Mouse (Mus musculus): ENCODE measurements around the gene Agap1.

Gene Agap1

DNA sequence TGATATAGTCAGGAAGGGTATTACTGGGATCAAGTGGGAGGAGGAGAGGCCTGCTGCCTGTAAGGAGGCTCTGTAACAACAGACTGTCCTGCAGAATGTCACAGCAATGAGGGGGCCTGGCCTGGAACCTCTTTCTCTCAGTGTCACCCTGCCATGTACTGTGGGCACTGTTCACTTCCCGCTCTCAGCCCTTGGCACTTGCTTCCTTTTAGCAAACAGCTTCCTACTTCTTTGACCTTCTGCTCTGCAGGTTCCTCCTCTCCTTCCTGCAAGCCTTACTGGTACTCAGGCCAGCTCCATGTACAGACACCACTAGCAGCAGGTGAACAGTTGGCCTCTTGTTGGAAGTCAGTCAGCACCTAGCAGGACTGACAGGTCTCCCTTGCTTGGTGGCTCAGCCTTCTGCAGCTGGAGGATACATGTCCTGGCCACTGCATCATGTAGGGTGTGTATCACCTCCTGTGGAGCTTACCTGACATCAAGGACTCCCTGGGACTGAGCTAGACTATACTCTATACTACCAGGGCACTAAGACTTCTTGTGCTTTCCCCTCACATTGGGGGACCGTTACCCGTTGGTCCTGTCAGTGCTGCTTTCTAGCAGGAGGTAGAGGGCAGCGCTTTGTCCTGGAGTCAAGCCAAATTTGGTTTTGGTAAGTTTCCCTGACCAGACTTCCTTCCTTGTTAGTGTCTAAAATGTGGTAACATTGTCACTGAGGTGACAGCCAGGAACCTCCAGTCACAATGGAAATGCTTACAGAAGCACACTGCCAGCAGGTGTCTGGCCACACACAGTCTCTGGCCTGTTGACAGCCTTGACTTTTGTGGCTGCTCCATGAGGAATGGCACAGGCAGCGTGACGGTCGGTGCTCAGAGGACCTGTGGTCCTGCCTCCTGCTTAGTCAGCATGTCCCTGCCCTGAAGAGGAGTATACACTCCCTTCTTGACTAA lies 120.6 kb downstream of the Agap1 start:
- peak; percentile 73 to 82 for DNase-seq (ENCODE audit: inconsistent age in 2 of 2, low spot score in 1 of 2)

DNA sequence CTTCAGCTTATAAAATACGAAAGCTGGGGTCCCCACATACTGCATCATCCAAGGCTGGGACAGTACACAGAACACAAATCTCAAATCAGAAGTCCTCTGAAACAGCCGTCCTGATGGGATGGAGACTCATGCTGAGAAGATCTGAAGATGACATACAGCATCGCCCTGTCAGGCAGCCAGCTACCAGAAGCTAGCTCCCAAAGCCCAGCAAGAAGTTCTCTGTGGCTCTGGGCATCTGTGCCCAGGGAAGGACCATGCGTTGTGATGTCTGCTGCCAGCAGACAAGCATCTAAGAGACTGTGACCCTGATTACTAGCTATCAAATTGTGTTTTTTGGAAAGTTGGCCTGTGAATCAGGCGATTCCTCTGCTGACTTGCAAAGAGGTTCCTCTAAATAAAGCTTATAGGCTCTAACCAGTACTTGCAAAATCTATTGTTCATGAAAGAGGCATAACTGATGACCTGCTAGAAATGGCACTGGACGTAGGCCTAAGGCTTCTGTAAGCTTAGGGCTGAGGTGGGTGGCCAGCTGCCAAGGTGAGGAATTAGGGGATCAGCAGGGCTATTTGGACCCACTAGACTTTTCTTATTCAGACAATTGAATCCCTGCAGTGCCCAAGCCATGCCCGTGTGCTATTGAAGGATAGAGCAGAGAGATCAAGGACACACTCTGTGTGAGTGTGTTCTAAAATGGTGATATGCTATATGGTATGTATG lies 121.7 kb downstream of the Agap1 start:
- peak in 1 of 2 experiments; percentile 30 for DNase-seq (ENCODE audit: inconsistent age in 2 of 2, low spot score in 1 of 2)

DNA sequence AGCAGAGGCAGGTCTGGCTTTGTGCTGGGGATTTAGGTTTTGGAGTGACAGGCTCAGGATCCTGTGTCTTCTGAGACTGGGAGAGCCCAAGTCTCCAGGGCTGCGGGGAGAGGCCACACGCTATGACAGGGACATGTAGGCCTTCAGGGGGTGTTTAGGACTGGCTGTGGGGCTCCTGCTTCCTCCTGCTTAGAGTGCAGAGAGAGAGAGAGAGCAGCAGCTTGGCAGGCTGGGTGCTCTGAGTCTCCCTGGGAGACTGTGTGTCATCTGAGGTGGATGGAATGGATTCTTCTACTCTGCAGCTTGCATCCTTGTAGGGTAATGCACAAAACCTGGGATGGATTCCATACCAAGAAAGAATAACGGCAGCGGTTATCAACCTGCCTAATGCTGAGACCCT lies 122.4 kb downstream of the Agap1 start:
- DNase-seq (ENCODE audit: inconsistent age in 2 of 2, low spot score in 1 of 2) = peak; percentile 55 to 80

DNA sequence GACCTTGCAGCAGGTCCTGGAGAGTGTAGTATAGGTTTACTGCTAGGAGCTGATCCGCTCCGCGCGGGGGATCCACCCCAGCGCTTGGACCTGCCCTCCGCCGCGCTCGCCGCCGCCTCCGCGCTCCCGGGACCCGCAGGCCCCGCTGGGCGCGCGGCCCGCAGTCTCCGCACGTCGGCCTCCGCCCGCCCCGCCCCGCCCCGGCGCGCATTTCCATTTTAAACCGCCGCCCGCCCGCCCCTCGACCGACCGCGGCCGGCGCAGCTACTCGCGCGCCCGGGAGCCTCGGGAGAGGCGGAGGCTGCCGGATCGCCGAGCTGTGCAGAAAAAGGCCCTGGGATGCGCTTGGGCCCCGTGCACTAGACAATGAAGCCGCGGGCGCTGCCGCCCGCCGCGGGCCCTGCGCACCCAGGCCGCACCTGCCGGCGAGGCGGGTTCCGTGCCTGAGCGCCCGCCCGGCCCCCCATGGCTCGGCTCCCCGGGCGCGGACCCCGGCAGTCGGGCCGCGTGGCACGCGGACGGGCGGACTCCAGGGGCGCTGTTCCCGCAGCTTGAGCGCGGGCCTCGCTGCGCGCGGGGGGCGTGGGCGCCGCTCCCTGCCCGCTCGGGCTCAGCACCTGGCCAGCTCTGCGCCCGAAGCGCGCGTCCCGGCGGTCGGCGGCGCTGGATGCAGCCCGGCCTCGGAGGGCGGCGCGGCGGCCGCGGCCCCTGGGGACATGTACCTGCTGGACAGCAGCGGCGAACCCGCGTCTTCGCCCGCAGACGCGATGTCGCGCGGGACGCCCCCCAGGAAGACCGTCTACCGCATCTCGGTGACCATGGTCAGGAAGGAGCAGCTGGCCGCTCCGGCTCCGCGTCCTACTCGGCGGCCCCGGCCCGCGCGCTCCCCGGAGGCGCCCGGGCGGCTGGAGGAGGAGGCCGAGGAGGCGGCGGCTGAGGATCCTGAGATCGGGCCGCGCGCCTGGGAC lies 125.7 kb downstream of the Agap1 start:
- DNase-seq (ENCODE audit: inconsistent age in 2 of 2, low spot score in 1 of 2) = peak; percentile 81 to 91

DNA sequence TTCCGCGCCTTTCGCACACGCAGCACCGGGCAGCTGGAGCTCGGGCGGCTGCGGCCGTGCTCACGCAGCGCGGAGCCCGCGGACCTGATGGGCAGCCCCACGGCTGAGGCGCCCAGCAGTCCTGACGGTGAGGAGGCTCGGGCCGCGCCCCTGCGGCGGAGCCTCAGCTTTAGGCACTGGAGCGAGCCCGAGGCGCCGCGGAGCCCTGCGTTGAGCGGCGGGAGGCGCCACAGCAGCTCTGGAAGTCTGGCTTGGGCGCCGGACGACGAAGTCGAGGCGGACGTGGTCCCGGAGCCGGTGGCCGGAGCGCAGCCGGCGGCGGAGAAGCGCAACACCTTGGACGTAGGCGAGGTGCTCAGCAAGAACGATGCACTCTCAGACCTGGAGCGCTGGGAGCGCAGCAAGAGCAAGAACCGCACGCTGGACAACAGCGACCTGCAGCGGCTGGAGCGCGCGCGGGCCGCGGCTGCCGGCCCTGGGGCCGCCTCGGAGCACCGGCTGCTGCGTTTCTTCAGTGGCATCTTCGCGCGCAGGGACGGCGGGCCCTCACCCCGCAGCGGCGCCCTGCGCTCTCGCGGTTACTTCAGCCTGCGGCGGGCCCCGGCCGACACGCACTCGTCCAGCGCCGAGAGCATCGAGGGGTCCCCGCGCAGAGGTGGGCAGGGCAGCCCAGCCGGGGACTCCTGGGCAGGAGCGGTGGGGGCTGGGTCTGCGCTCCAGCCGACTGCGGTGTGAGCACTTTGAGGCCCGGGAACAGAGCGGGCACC lies 126.6 kb downstream of the Agap1 start:
- DNase-seq (ENCODE audit: inconsistent age in 2 of 2, low spot score in 1 of 2) = peak; percentile 77 to 90

DNA sequence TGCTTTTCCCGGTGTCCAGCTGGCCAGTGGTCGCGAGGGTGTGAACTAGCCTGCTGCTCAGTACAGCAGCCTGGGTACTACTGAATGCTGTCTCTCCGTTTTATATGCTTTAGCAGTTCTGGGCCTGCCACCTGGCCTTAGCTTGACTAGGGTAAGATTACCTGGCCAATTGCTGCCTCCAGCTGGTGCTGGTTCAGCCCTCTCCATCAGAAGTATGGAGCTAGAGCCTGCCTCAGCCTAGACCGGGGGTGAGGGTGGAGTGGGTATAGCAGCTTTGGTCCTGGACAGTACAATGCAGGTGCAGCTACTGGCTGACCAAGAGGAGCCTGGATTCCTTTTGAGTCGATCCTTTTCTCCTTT lies 127.1 kb downstream of the Agap1 start:
- no peak for DNase-seq (ENCODE audit: inconsistent age in 2 of 2, low spot score in 1 of 2)

DNA sequence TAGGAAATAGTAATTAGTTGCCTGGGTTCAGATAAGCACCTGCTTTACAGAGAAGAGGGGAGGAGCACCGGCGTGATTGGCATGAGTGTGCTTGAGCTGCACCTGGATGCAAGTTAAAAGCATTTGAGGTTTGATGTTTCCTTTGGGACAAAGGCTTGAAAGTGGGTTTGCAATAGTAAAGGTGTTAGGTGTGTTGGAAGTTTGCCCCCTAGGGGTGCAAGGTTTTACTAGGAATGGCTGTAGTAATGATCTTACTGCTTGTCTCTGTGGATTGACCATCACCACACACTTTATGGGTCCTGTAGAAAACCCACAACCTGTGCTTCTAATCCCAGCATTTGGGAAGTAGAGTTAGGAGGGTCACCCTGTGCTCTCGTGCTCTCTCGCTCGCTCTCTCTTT lies 128.8 kb downstream of the Agap1 start:
- no peak for DNase-seq (ENCODE audit: inconsistent age in 2 of 2, low spot score in 1 of 2)

DNA sequence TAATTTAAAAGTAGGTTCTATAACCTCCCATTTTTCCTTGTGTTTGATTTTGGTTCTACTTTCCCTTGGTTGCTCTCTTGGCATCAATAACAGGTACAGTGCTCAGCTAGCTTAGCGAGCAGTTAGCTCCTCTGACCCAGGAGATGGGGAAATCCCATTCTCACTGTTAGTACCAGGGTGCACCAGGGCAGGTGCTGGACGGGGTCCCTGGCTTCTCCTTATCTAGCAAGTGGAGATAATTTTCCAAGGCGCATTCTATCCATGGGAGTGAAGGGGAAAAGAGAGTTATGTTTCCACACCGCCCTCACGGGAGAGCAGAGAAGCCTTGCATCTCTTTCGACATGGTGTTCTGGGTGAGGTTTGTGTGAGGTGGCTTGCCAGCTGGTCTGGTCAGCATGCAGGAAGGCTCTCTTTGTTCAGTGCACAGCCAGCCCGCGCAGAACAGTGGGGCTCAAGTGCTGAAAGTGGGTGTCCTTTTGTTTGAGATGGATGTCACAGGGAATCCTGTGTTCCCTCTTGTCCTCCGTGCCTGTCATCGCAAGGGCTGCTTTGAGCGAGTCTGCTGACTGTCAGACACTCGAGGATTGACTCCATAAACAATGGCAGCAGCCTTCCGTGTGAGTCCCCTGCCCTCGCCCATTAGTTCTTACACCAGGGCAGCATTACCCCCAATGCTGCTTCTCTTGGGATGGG lies 132.5 kb downstream of the Agap1 start:
- no peak for DNase-seq (ENCODE audit: inconsistent age in 2 of 2, low spot score in 1 of 2)

DNA sequence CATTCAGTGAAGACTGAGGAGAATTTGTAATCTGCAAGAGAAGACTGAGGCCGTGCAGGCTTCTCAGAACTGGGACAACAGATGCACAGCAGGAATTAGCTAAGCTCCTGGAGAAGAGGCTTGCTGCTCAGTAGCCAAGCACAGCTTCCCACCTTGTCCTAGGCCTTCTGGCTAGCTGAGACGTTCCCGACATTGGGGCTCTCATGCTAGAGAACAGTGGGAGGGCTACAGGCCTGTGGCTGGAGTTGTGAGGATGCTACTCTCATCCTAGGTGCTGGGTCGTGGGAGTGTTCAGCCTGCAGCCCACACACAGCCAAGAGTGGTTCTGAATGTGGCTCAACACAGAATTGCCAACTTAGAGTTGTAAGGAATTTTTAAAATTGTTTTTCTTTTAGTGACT lies 133.5 kb downstream of the Agap1 start:
- DNase-seq (ENCODE audit: inconsistent age in 2 of 2, low spot score in 1 of 2) = no peak

DNA sequence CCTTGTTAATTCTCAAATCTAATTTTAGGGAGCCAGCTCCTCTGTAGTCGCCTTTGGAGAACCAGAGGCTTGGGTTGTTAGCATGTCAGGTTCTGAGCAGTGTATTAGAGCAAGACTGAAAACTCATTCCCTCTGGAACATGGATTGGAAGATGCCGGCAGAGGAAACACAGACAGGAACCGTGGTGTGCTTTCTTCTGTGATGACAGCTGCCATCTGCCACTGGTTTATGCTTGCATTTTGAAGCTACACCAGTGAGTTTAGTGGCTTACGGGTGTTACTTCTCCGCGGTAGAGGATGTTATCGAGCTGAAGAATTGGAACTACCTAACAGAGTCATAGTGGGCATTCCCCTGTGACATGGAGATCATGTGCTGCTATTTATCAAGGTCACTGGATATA lies 136.4 kb downstream of the Agap1 start:
- DNase-seq (ENCODE audit: inconsistent age in 2 of 2, low spot score in 1 of 2) = no peak

DNA sequence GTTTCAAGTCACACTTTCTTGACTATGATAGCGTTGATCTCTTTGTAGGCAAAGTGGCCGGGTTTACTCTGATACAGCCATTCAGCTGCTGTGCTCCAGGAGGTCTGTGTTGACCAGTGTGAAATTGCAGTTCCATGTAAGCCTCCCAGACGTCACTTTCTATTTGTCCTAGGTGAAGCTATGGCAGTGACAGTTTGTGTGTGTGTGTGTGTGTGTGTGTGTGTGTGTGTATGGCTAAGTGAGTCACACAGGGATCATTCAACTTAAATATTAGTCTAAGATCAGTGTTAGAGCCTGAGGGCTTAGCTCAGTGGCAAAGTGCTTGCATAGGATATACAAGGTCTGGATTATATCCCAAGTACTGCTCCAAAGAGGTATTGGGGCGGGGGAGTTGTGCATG lies 138.6 kb downstream of the Agap1 start:
- no peak for DNase-seq (ENCODE audit: inconsistent age in 2 of 2, low spot score in 1 of 2)

DNA sequence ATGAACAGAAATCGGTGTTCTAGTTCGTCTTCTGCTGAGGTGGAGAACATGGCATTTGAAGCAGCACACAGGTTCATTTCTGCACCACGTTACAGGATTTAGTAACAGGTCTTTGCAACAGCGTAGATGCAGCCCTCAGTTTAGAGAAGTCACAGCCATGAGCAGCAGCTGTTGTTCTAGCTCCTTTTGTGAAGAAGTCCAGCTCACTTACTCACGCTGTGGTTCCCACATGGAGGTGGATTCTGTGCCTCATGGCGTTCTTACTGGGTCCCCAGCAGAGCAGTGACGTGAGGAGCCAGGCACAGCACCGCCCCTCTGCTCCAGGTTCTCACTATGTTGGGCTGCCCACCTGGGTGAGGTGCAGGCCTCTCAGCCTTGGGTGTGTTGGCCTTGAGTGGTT lies 140.4 kb downstream of the Agap1 start:
- no peak for DNase-seq (ENCODE audit: inconsistent age in 2 of 2, low spot score in 1 of 2)

DNA sequence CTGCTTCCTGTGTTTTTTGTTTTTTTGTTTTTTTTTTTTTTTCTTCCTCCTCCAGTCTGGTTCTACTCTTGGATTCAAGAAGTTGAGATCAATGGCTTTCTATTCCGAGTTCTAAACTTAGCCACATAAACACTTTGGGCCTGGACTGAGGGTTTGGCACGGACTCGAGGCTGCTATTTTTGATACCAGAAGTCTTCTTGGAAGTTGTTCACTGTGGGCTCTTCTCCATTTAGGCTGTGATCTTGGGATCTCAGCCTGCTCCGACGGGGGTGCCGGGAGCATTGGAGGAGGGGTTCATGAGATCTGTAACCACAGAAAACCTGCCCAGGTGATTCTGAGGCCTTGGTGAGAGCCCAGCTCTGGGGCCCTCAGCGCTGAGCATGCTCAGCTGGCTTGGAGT lies 140.8 kb downstream of the Agap1 start:
- DNase-seq (ENCODE audit: inconsistent age in 2 of 2, low spot score in 1 of 2) = no peak

DNA sequence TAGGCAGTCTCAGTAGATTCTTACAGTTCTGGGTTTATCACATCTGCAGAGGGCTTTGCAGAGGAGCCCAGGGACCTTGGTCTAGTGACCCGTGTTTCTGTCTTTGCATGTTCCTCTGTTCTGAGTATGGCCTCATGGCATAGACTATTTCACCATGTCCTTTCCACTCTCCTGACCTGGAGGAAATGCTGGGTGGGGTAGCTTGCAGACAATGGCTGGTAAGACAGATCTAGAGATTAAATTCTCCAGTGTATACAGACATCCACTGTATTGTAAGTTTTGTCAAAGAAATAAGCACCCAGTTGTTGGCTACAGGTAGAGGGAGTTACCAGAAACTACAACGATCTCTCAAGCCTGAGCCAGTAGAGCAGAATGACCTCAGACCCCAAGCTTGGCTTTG lies 141.6 kb downstream of the Agap1 start:
- DNase-seq (ENCODE audit: inconsistent age in 2 of 2, low spot score in 1 of 2) = no peak

DNA sequence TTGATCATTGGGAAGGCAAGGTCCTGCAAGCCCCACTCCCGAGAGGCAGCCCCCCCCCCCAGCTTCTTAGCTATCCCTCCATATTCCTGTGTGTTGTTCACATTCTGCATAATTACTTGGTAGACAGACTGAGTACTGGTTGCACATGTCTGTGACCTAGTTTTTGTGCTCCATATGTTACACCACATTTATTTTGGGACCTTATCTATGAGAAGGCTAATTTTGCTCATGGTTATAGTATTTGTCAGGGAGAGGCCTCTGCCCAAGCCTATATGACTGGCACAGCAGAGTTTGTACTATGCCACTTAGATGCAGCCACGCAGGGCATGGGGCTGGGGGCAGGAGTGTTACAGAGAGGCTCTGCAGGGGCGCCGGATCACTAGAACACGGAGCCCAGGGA lies 144.3 kb downstream of the Agap1 start:
- DNase-seq (ENCODE audit: inconsistent age in 2 of 2, low spot score in 1 of 2) = no peak

DNA sequence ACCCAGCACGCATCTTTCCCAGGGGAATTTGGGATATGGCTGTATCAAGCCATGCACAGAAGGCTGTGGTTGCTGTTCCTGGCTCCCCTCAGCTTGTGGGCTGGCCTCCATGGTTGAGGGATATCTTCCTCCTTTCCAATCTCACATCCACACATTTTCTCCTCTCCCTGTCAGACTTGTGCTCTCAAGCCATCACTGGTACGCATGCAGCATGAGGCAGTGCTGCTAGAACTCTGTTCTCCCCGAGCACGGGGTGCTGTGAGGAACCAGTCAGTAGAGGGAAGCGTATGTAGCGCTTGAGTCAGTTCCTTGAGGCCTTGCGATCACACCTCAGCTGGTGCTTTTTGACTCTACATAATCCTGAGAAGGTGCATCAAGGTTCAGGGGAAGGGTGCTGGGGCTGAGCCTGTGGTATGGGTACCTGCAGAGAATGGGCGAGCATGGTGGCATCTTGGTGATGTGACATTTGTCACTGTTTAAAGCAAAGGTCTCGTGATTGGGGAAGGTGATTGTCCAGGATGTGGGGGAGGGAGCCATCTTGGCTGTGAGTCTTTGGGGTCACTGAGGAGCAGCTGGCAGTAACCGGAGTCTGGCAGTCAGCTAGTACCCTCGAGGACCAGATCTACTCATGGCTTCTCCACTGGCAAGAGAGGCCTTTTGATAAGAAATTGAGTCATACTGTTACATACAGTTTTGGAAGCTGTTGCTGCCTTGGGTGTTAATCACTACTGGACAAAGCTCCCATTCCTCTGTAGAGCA lies 145.6 kb downstream of the Agap1 start:
- DNase-seq (ENCODE audit: inconsistent age in 2 of 2, low spot score in 1 of 2) = no peak

DNA sequence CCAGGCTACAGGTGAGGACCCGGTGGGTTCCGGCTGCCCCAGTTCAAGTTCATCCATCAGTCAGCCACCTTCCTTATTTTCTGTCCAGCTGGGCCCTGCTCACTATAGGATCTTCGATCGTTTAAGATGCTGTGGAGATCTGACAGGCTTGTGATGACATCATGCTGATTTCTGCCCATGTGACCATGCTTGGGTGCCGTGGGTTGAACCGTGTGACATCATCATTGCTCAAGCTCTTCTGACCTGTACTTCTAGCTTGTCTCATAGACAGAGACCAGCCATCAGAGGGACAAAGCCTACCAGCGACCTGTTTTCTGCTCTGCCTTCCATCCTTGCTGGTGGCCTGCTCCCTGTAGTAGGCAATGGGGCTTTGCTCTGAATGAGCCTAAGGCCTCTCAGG lies 146.7 kb downstream of the Agap1 start:
- no peak for DNase-seq (ENCODE audit: inconsistent age in 2 of 2, low spot score in 1 of 2)

DNA sequence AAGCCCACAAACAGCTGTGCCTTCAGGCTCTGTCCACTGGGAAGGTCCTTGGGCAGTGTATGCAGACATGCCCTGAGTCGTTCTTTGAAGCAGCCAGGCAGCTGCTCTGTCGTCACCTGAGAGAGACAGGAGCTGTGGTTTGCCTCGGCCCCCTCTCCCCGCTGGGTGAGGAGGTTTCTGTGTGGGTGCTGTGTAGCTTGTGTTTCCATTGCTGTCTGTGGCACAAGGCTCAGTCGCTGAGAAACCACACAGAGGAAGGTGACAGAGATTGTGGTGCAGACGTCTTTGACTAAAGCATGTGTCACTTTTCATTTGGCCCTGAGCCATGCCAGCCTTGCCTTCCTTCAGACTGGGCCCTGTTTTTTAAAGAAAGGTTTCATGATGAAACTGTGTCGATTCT lies 148.3 kb downstream of the Agap1 start:
- peak; percentile 32 to 74 for DNase-seq (ENCODE audit: inconsistent age in 2 of 2, low spot score in 1 of 2)

DNA sequence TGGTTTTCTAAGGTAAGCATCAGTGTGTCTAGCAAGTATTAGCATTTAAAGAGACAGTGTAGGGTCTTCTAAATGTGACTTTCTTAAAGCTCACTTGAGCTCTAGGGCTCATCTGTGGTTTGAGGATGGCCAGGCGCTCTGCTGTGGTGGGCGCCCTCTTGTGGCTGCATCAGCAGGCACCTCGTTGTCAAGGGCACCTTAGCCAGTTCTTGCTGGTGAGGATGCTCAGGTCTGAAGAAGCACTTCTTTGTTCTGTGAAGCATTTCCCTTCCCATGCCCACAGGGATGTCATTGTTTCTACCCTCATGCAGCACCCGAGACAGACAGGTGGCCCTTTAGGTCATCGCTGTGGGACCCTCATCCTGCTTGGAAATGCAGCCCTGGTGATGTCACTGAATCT lies 152.0 kb downstream of the Agap1 start:
- peak; percentile 49 to 80 for DNase-seq (ENCODE audit: inconsistent age in 2 of 2, low spot score in 1 of 2)
